Mouse (Mus musculus) lung, adult 2 months (tissue): ENCODE data around the gene Lrrc47.

ENCODE experiments used
- CTCF ChIP-seq: fragments of 200-500 bp; IDR thresholded peaks from 2 replicates; pipeline ENCODE4 v1.5.1; 2011; ENCODE audit warnings: mild to moderate bottlenecking, low read length, control low read depth; ENCODE audit not compliant: insufficient read depth
- POLR2A ChIP-seq: fragments of 200-500 bp; IDR thresholded peaks from 2 replicates; pipeline ENCODE4 v1.6.1; 2011; ENCODE audit warnings: low read depth, mild to moderate bottlenecking, control low read depth, low read length, borderline replicate concordance; ENCODE audit errors: extremely low read depth

DNA sequence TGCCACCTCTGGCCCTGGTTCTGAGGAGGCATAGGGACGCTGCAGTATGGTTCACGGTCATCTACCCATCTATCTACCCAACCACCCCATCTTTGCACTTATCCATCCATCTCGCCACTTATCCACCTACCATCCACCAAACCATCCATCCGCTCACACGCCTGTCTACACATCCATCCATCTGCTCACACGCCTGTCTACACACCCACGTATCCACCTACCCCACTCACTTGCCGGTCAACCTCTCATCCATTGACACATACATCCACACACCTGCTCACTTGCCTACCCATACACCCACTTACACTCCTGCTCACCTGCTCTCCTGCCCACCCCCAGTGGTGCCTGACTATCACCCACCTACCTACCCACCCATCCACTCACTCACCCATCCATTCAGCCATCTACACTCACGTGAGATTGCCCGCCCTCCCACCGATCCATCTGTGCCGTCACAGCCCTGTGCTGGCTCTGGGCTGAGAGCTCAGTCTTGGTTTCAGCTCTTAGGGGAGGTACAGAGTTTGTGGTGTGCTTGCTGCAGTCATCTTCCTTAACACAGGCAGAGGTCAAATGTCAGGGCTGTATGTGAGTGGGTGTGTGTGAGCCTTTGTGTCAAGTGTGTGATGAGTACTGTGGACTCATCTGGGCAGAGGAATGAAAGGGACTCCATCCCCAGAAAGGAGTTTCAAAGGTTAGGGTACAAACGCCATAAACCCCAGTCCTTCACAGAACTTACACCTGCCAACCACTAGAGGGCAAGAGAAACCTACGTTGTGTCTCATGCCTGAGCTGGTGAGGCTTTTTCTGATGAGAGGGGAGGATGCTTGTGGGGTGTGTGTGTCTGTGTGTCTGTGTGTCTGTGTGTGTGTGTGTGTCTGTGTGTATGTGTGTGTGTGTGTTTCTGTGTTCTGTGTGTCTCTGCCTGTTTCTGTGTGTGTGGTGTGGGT, 53.6 kb downstream of the Lrrc47 start:
- TF ChIP-seq CTCF (peak; percentile 55), POLR2A (no peak)
